Mouse (Mus musculus) heart, postnatal 0 days (tissue): ENCODE results near the gene Aspa.

Source experiments
- CTCF ChIP-seq: IDR thresholded peaks from 2 replicates; pipeline ENCODE4 v1.5.1; 2016; ENCODE audit warnings: antibody characterized with exemption, control low read depth, low read depth
- EP300 ChIP-seq: IDR thresholded peaks from 2 replicates; pipeline ENCODE4 v1.6.1; 2016; ENCODE audit warnings: antibody characterized with exemption, low read depth

DNA sequence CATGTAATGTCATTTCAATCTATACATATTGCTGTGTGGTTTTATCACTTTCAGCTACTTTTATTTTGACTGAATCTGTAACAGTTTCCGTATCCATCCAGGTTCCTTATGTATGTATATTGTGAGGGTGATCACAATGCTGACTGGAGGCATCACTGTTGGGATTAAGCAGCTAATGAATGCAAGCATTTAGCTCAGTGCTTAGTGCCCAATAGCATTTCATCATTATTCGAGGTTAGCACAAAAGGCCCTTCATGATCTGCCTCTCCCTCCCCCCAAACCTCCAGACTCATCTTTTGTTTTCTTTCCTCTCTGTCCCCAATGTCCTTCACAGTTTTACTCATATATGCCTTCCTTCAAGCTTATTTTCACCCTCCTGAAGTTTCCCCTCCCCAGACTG, 26.3 kb downstream of the Aspa start:
- no peak for TF ChIP-seq CTCF
- no peak for TF ChIP-seq EP300
